Mouse (Mus musculus) forebrain, postnatal 0 days (tissue): ENCODE data around the gene Pex11b. TPM values are rescaled to one million over a fixed set of nuclear protein-coding genes. Genes with fewer than 3 reads are reported as not detected.

Source experiments
- ATAC-seq: fragments of 200-750 bp; cut with Nextera tagmentation; 2 replicates; pipeline ENCODE4 v1.8.0; 2017; ENCODE audit warnings: mild to moderate bottlenecking, moderate library complexity
- DNase-seq: peaks from one replicate; pipeline ENCODE4 v3.0.0-alpha.2; 2015
- H3K27ac ChIP-seq: fragments of 300-500 bp; sonication (generic); 2 replicates; pipeline ENCODE4 v1.5.1; 2014; ENCODE audit warnings: low read depth, mild to moderate bottlenecking, antibody characterized with exemption, low read length, moderate library complexity, mixed read lengths
- H3K27me3 ChIP-seq: fragments of 300-500 bp; sonication (generic); 2 replicates; pipeline ENCODE4 v1.6.1; 2014; ENCODE audit warnings: mild to moderate bottlenecking, low read length, mixed read lengths; ENCODE audit not compliant: insufficient read depth
- H3K36me3 ChIP-seq: fragments of 300-500 bp; sonication (generic); 2 replicates; pipeline ENCODE4 v1.6.1; 2014; ENCODE audit warnings: mild to moderate bottlenecking, moderate library complexity; ENCODE audit not compliant: insufficient read depth
- H3K4me1 ChIP-seq: fragments of 300-500 bp; sonication (generic); 2 replicates; pipeline ENCODE4 v1.6.1; 2014; ENCODE audit warnings: antibody characterized with exemption; ENCODE audit not compliant: insufficient read depth
- H3K4me2 ChIP-seq: fragments of 300-500 bp; sonication (generic); 2 replicates; pipeline ENCODE4 v1.6.1; 2014; ENCODE audit warnings: low read depth, mild to moderate bottlenecking, moderate library complexity
- H3K4me3 ChIP-seq: fragments of 300-500 bp; sonication (generic); 2 replicates; pipeline ENCODE4 v1.5.1; 2014; ENCODE audit warnings: low read depth, low read length, mixed read lengths
- H3K9ac ChIP-seq: fragments of 300-500 bp; sonication (generic); 2 replicates; pipeline ENCODE4 v1.6.1; 2014; ENCODE audit warnings: mild to moderate bottlenecking
- H3K9me3 ChIP-seq: fragments of 300-500 bp; sonication (generic); 2 replicates; pipeline ENCODE4 v1.6.1; 2016; ENCODE audit warnings: low read length
- CTCF ChIP-seq: sonication (generic); IDR thresholded peaks from 2 replicates; pipeline ENCODE4 v1.5.1; 2016; ENCODE audit warnings: antibody characterized with exemption, control low read depth, low read depth
- WGBS: fragments of 180-500 bp; shearing (Covaris S2); extraction: QIAGEN DNeasy Blood & Tissue Kit; methylation state at CpG from one replicate; pipeline ENCODE4 v1.1.7; 2014; 5-methylcytosine and 5-hydroxymethylcytosine counted together
- polyA plus RNA-seq: library from polyadenylated mRNA; unstranded; fragments of >200 nt; fragmentation: Nextera tagmentation; extraction: Ambion mirVana; gene quantifications from 2 replicates; pipeline ENCODE4 v1.2.1, GENCODE M21; 2015
- total RNA-seq: library from RNA; depleted of rRNA; stranded (reverse); fragments of >200 nt; gene quantifications from 2 replicates; pipeline ENCODE4 v1.2.3, GENCODE M21; 2014

The Pex11b gene
- total and polyA plus RNA-seq, 2 experiments from 2014 or later = 39.0 to 73.6 TPM

DNA sequence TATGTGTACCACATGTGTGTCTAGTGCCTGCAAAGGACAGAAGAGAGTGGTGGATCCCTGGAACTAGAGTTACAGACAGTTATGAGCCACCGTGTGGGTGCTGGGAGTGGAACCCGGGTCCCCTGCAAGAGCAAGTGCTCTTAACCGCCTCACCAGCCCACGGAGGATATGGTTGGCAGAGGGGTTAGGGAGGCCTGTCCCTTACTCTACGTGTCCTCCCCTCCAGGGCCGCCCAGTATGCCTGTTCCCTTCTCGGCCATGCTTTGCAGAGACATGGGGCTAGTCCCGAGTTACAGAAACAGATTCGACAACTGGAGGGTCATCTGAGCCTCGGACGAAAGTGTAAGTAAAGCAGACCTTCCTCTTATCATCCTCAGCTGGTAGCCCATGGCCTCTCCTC lies 1.3 kb downstream of the Pex11b start:
- H3K4me3 ChIP-seq = peak overlapping the region; percentile 82; the same call in 1 of the 2 replicates
- H3K27me3 ChIP-seq = no peaks in the 10 kb centered on the region
- H3K9ac ChIP-seq = 0 out of 2 replicates have a peak overlapping the region, but pooled peaks have one; percentile 93
- no peak for ATAC-seq
- 72% methylated on average over 11 of the region's 11 CpGs for WGBS
- DNase-seq = no peak
- no peak overlapping the region for H3K27ac ChIP-seq
- no peak for TF ChIP-seq CTCF
- H3K4me2 ChIP-seq = peak overlapping the region; percentile 83
- peaks cover 26% of the 10 kb centered on the region for H3K36me3 ChIP-seq
- H3K9me3 ChIP-seq = no peaks in the 10 kb centered on the region
- peaks cover 11% of the 10 kb centered on the region for H3K4me1 ChIP-seq

DNA sequence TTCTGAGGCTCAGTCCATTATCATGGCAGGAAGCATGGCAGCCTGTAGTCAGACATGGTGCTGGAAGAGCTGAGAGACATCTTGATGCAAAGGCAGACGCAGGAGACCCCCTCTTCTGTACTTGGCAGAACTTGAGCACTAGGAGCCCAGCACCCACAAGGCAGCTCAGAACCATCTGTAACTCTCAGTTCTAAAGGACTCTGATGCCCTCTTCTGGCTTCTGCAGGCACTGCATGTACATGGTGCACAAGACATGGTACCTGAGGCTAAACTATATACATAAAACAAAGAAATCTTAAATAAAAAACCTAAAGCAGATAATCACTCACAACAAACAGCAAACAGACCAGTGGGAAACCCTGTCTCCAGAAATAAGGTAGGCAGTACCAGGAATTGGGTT lies 4.0 kb downstream of the Pex11b start:
- H3K36me3 ChIP-seq = peaks cover 34% of the 10 kb centered on the region
- TF ChIP-seq CTCF = peak; percentile 62
- no peaks in the 10 kb centered on the region for H3K27me3 ChIP-seq
- H3K4me3 ChIP-seq = no peak overlapping the region
- H3K4me1 ChIP-seq = peaks cover 11% of the 10 kb centered on the region
- H3K27ac ChIP-seq = no peak overlapping the region
- DNase-seq (peak; percentile 53), ATAC-seq (no peak)
- 78% methylated on average over 1 of the region's 1 CpGs for WGBS
- H3K9me3 ChIP-seq = no peaks in the 10 kb centered on the region
- no peak overlapping the region for H3K4me2 ChIP-seq
- no peak overlapping the region for H3K9ac ChIP-seq

DNA sequence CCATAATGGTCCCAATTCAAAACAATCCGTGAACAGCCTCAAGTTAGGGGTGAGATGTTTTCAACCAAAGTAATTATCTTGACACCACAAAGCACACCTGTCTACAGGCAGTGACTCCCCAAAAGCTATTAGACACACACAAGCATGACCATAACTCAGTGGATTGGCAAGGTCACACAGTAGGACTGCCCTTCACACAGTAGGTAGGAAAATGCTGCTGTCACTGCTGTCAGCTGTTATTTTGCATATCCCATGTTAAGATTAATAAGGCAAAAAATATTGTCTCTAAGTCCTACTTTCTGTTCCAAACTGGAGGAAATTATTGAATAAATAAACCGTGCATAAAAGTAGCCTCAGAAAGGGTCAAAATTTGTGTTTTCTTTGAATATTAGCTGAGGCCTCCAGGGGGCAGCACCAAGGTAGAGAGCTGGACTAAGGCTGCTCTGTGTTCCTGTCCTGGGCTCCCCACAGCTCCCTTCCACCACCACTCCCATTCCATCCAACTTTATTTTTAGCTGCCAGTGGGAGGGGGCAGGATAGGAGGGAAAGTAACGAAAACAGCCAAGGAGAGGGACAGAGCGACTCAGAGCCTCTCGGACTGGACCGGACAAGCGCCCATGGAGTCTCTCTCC lies 10.0 kb downstream of the Pex11b start, which contains the start of gene Itga10:
TSS of gene Itga10 (plus strand) at position 567 of the 632 bp plus-strand sequence.
- Histone ChIP-seq H3K9ac (no peak within 1 kb of the TSS), H3K36me3 (peaks cover 31% of the 10 kb centered on the region), H3K27ac (no peak within 1 kb of the TSS), H3K4me3 (no peak within 1 kb of the TSS), H3K4me2 (no peak within 1 kb of the TSS), H3K27me3 (no peaks in the 10 kb centered on the region), H3K4me1 (no peaks in the 10 kb centered on the region), H3K9me3 (no peaks in the 10 kb centered on the region)
- TF ChIP-seq CTCF = peak; percentile 60
- DNase-seq (peak; percentile 18), ATAC-seq (peak; percentile 36; the same call in 1 of the 2 replicates)
- WGBS = 62% methylated on average over 7 of the region's 7 CpGs

DNA sequence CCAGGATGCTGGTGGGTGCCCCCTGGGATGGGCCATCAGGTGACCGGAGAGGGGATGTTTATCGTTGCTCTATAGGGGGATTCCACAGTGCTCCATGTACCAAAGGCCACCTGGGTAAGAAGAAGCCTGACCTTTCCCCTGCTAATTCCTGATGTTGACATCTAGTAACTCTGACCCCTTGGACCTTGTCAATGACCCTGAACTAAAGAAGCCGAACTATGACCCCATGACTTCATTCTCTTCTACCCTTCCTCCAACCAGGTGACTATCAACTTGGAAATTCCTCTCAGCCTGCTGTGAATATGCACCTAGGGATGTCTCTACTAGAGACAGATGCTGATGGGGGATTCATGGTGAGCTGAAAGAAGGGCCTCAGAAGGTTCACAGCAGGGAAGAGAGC lies 12.2 kb downstream of the Pex11b start:
- H3K4me1 ChIP-seq = no peaks in the 10 kb centered on the region
- ATAC-seq (no peak), DNase-seq (no peak)
- TF ChIP-seq CTCF = no peak
- no peak overlapping the region for H3K27ac ChIP-seq
- WGBS = 91% methylated on average over 3 of the region's 3 CpGs
- no peaks in the 10 kb centered on the region for H3K27me3 ChIP-seq
- no peaks in the 10 kb centered on the region for H3K9me3 ChIP-seq
- H3K4me3 ChIP-seq = no peak overlapping the region
- peaks cover 23% of the 10 kb centered on the region for H3K36me3 ChIP-seq
- no peak overlapping the region for H3K9ac ChIP-seq
- no peak overlapping the region for H3K4me2 ChIP-seq

DNA sequence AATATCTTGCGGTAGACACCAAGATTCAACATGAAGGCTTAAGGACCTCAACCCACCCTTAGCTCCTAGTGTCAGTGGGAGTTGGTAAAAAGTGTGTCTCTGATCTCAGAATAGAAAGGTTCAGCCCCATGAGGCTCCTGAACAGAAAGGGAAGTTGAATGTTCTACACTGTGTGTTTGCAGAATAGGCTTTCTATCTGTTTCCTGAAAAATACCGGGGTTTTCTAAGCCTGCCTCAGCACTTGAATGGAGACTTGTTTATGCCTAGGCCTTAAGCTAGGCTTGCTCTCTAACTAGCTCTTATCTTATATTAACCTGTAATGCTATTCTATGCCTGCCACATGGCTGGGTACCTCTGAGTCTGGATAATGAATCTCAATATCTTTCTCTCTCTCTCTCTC lies 25.7 kb downstream of the Pex11b start:
- Histone ChIP-seq H3K4me1 (peaks cover 5% of the 10 kb centered on the region; the same call in 1 of the 2 replicates), H3K4me2 (no peak overlapping the region), H3K36me3 (no peaks in the 10 kb centered on the region), H3K9me3 (no peaks in the 10 kb centered on the region), H3K4me3 (no peak overlapping the region), H3K27me3 (no peaks in the 10 kb centered on the region), H3K27ac (no peak overlapping the region), H3K9ac (no peak overlapping the region)
- ATAC-seq (no peak), DNase-seq (no peak)
- 85% methylated on average over 2 of the region's 2 CpGs for WGBS
- no peak for TF ChIP-seq CTCF

DNA sequence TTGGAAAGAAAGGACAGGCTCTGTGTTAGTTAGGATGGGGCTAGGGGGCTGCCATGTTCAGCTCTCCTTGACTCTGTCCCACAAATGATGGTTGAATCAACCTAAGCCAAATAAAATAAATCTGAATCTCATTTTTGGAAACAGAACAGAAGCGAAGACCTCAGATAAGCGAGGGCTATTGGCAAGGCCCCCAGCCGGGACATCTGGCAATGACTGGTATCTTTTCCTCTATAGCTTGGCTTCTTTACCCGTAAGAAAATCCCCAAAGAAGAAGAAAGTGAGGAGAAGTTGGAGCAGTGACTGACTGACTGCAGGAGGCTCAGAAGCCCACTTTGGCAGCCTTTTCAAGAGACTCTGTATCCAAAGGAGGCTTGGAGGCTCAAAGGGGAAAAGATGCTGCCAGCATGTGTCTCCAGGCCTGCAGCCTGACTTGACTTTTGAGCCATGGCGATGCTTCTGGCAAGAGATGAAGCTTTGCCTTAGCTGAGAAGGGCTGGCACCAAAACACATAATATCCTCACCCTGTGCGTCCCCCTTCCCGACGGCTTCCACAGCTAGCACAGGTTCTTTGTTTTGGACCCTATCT lies 27.6 kb downstream of the Pex11b start:
- Histone ChIP-seq H3K9ac (peak overlapping the region; percentile 55; the same call in 1 of the 2 replicates), H3K4me3 (peak overlapping the region; percentile 43), H3K36me3 (no peaks in the 10 kb centered on the region), H3K27ac (peak overlapping the region; percentile 79), H3K9me3 (no peaks in the 10 kb centered on the region), H3K4me2 (peak overlapping the region; percentile 64), H3K4me1 (peaks cover 5% of the 10 kb centered on the region; the same call in 1 of the 2 replicates), H3K27me3 (no peaks in the 10 kb centered on the region)
- DNase-seq (peak; percentile 63), ATAC-seq (peak; percentile 34)
- WGBS = 36% methylated on average over 8 of the region's 8 CpGs
- no peak for TF ChIP-seq CTCF
